Mouse (Mus musculus) spleen, postnatal 4 days (tissue): ENCODE results near the gene Atp8b4.
"Not testable (repeated sequence)": the region's sequence is repeated elsewhere in the genome, so short reads cannot be mapped to it uniquely, and the experiment has no call there.

Experiments used
- DNase-seq, 2 experiments: peaks; one replicate each; pipeline ENCODE4 v3.0.0; 2022; ENCODE audit warnings: low spot score in 2 of 2

Atp8b4 gene

DNA sequence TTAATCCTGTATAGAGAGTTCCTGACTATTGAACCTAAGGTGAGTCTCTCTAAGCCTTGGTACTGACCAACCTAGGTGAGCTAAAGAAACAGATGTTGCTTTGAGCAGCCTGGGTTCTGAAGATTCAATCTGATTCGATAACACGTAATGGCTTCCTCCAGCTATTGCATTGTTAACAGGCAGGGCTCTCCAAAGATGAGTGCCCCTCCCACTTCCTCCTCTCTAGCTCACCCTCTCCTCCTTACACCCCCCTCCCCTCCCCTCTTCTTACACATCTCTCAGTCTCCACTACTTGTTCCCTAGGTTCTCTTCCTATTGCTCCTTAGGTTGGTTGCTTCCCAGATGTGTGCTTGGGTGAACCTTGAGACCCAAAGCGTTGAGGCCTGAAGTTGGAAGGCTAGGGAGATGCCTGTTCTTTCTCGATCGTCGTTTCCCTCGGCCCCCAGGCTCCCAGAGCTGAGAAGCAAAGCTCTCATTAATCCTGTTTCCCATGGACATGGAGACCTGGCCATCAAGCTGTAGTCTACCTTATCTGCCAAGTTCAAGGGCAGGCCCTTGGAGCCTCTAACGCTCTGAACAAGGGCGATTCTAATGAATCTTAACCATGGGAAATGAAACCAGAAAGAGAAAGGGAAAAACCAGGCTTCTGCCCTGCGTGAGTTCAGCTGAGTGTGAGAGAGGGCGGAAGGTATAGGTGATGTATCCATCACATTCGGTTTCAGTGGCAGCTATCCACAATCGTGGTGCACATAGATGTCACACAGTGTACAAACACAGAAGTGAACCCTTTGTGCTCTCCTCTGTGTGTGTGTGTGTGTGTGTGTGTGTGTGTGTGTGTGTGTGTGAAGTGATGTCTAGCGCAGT, 4.4 kb downstream of the Atp8b4 start:
- DNase-seq: no peak

DNA sequence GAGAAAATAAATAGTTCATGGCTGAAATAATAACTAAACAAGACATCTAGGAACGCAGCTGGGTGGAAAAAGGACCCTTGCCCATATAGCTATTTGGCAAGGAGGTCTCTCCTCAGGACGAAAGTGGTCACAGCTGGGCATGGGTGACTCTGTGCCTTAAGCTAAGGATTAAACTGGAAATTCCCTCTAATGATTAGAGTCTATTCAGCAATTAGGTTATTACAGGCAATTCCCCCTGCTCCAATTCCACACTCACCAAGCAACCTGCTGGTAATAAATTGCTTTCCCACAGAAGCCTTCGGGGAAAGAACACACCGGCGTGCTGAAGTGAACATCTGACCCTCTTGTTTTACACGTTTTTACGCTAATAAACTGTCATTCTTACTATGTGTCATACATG, 5.2 kb downstream of the Atp8b4 start:
- no peak for DNase-seq

DNA sequence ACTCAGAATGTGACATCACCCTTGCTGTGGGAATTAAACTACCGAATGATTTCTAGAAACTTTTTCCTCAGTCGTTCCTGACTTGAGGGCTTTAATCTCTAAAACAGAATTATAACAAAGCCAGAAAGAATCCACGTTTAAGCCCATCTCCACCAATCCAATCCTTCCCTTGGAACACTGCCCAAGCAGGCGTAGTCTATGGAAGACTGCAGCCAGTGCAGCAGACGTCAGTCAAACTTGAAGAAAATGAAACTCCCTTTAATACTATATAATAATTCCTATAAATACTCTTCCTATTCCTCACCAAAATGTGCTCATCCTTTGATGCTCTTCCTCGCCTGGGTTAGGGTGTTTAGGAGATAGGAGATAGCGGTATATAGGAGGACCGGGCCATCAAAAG, 7.2 kb downstream of the Atp8b4 start:
- DNase-seq: no peak

DNA sequence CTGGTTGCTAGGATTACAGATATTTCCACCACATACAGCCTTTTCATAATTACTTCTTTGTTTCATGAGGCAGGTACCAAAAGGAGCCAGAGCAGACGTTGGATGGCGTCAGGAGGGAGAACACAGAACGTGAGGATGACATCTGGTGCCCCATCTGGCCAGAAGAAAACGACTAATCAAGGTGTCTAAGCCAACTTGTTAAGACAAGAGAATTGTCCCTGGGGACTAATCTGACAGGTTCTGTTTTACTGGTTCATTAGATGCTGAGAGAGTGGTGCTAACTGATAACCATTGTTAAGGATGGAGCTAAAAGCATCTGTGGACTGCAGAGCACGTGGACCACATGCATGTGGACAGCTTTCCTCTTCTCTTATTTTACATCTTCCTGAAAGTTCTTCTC, 7.8 kb downstream of the Atp8b4 start:
- no peak for DNase-seq

DNA sequence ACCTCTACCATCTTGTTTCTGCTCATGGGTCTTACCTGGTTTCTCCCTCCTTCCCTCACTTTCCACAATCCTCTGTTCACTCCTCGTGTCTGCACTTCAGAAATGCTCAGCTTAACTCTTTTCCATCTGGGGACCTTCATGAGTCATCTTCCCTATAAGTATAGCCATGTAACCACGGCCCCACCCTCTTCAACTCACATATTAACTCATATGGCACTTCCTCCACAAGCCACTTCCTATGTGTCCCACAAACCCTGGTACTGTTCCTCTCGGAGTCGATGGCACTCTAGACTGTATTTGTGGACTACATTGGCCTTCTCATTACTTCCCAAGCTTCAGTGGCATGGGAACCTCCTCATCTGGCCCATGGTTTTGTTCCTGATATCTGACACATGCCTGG, 9.0 kb downstream of the Atp8b4 start:
- DNase-seq: no peak

DNA sequence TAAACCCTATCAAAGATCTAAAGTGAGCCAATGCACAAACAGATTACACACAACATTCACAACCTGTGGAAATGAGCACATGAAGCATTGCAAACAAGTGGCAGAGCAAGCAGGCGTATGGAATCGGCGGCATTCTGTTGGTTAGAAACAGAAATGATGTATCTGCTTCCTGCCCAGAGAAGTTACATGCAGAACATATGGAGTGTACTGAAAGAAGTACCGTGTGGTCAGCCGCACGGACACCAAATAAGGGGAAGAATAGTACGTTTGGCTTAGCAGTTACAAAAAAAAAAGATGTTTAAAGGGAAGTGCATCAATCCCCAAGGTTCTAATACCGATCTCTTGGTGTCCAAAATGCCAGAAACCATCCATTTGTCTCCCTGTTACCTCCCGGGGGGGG, 9.9 kb downstream of the Atp8b4 start:
- DNase-seq: no peak

DNA sequence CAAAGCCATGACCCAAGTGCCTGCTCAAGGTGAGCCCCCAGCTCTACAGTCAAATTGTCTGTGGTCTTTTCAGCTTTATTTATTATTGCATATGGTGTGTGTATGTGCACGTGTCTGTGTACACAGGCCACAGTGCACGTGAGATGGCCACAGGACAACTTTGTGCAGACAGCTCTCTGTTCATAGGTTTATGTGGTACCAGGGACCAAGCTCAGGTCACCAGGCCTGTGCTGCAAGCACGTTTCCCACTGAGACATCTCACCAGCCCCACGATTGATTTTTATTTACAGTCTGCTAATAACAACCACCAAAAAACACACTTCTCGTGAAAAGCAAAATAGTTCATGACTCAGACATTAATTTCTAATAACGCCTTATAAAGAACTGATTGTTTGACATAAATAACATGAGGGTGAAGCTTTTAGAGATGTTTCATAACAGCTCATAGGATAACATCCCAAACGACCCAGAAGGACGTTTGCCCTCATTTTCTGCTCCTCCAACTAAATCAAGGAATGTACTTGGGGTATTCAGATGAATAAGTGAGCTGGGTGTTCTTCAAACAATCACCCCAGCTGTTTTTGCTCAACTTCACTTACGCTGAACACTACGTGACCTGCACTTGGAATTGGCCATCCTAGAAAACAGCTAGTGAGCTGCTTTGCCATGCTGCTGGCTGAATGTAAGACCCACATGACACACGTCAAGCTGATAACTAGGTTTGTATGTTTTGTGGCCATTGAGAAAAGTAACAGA, 15.0 kb downstream of the Atp8b4 start:
- no peak for DNase-seq

DNA sequence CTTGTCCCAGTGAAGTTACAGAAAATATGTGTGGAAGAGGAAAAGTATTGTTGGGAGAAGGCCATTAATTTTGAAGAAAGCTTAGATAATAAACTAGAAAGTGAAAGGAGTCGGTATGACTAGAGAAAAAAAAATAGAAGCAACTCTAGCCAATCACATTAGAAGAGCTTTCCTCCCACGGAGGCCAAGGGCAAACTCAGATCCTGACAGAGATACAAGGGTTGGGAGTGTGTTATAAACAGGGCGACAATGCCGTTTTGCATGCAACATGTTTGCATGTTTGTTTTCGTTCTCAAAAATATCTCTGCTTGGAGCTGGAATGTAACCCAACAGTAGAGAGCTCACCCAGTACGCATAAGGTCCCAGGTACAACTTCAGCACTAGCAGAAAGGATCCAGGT, 17.1 kb downstream of the Atp8b4 start:
- DNase-seq: no peak

DNA sequence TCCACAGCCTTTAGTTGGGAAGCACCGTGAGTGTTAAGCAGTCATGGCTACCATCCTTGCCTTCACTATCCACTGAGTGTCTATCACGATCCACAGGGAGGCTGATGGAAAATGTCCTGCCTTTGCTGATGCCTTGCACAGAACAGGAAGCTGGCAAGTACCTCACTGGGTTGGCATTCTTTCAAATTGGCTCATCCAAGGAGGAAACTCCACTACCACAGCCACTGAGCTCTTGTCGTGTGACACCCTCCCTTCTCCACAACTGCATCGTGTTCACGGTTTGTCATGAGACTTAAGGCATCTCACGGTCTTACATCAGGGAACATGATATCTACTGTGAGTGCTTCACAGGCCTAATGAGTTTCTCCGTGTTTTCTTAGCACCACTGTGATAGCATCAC, 22.9 kb downstream of the Atp8b4 start:
- DNase-seq: no peak

DNA sequence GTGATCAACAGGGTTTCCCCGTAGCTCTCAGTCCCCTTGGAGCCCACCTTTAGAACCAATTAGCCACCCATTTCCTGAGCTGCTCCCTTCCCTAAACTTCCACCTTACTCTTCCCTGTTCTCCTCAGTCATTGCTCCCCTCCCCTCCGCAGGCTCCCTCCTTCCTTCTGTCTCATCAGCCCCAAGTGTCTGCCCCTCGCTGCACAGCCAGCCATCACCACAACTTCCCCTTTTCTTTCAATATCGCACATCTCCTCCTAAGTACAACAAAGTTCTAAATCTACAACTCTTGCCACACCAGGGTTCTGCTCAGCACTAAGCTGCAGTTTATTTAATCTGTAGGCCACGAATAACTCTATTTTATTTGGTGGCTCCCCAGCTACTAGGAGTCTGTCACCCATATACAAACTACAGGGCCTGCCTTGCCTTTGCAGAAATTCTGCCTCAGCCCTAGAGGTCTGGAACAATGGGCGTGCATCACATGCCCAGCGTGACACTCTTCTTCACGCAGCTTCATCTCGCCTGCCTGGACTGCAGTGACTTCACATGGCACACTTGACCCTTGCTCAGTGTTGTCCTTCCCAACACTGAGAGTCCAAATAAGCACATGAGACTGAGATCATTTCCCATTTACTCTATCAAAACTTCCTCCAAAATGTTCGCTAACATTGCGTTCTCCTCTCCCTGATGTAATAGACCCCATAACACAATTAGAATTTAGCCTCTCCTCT, 24.6 kb downstream of the Atp8b4 start:
- peak in 1 of 2 experiments; percentile 17 for DNase-seq

DNA sequence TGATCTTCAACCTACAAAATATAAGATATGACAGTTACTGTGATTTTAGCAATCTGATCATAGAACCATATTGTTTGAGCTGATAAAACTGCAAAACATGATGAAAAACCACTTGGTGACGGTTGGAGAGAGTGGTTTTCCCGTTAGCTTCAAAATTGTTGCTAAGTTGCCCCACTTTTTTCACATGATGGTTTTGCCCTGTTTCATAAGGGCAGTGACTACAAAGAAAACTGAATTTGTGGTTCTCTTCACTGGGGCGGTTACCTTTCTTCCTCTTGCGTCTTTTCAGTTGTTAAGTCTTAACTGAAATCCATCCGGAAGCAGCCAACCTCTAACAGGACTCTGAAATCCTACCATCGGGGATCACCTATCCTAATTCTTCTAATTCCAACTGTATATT, 26.5 kb downstream of the Atp8b4 start:
- DNase-seq: no peak

DNA sequence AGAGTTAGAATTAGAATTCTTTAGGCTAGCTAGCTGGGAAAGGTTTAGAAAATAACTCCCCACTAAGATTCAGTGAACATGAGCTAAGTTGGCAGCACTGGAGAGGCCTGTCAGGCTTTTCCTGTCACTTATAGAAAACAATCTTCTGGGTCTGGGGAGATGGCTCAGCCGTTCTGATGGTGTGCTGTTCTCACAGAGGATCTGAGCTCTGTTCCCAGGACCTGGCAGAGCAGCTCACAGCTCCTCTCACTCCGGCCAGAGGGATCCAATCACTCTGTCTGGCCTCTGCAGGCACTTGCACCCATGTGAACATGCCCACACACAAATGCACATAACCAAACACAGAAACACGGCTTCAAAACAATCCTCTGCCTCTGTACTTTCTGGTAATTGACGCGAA, 27.6 kb downstream of the Atp8b4 start:
- no peak for DNase-seq

DNA sequence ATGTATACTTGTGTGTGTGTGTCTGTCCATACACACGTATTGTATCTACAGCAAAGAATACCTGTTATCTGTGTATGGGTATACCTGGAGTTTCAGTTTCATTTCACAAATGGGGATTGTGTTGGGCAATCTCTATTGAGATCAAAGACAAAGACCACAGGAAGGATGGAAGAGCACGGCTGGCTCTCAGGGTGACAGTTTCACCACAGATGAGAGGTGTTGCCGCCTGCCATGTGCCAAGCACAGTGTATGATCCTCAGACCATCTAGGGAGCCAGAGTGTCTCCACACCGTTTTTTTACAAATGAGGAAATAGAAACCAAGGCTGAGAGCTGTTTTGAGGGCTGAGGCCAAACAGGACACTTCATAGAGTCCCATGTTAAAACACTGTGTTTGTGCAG, 32.7 kb downstream of the Atp8b4 start:
- DNase-seq: no peak

DNA sequence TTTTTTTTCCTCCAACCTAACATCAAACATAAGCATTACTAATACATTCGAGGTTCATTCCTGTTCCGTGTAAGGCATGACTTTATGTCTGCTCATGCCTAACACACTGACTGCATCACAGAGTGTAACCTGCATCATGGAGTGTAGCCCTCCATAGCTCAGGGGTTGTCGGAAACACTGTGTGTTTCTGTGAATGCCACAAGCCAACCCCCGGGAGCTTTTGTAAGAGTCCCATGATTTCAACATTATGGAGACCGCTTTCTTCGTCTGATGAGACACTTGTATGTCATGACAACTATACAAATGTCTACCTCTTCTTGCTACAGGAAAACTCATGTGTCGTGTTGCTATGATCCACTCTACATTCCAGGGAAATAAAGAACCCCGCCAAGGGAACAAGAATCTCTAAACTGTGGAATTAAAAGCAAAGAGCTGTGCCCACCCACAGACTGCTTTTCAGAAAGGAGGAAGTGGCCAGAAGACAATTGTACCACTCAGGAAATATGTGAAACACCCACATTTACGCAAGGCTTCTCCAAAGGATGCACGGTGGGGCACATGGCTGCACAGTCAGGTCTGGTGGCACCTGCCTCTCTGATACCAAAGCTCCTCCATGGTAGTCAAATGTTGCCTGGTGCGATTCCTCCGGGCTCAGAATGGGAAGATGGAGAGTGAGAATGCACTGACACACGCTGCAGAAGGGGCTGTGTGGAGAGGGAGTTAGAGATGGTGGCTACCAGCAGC, 33.9 kb downstream of the Atp8b4 start:
- peak; percentile 26 to 64 for DNase-seq

DNA sequence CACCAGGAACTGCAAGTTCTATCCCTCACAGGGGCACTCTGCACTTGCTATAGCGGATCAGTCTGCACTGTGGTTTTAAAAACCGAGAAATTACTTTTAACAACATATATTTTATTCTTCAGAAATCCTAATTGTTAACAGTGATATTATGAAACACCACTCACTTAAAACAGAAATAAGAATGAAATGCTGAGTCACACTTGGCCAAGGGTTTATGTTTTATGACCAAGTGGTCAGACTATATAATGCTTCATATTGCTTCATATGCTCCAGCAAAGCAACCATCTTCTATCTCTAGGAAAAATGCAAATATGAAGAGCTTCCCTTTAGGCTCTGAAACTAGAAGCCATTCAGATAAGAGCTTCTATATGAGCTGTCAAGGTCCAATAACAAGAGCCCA, 41.8 kb downstream of the Atp8b4 start:
- DNase-seq: no peak

DNA sequence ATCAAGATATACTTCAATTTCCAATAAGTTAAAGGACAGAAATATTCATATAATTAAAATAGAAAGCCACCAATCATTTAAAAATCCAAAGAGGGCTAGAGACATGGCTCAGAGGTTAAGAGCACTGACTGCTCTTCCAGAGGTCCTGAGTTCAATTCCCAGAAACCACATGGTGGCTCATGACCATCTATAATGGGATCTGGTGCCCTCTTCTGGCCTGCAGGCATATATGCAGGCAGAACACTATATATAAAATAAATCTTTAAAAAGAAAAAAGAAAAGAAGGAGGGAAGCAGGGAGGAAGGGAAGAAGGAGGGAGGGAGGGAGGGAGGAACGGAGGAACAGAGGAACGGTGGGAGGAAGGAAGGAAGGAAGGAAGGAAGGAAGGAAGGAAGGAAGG, 42.7 kb downstream of the Atp8b4 start:
- not testable (repeated sequence) for DNase-seq

DNA sequence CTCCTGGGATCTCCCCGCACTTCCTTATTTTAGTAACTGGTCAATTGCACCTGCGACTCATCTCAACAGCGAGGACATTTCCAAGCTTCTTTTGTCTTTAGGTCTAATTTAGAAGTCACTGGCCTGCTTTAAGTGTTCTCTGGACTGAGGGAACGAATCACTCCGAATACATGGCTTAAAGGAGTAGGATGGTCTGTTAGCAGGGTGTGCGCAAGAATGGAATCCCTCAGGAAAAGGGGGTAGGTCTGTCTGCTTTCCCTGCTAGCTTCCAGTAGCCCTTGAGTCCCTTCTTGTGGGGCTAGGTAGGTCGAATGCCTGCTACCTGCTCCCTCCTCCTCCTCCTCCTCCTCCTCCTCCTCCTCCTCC, 49.6 kb downstream of the Atp8b4 start:
- DNase-seq: no peak

DNA sequence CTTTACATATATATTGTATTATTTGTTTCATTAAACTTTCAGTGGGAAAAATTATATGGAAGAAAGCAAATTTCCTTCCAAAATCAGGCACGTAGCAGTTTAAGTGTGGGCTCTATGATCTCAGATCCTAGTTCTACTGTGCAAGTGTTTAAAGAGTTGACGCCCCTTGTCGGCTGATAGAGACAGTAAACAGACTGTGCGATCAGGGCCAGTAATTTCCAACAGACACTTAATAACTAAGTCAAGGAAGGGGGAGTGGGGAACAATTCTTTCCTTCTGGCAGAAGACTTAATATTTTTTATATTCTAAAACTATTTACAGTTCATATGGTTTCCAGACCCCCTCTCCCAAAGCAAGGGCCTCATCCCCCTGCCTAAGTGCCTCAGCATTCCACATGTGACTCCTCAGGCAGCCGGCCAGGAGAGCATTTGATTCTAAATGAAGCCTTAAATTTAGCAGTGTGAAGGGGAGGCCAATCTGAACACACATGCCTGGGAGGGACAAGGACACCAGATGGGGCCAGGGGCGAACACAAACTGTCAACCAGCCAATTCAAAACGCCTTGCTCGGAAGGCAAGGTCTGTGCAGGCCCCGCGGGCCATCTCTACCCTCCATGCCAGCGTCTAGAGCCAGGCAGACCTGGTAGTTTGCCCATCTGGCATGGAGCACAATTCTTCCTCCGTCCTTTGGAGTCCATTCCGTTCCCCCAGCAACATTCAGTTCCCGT, 50.1 kb downstream of the Atp8b4 start:
- DNase-seq: no peak

DNA sequence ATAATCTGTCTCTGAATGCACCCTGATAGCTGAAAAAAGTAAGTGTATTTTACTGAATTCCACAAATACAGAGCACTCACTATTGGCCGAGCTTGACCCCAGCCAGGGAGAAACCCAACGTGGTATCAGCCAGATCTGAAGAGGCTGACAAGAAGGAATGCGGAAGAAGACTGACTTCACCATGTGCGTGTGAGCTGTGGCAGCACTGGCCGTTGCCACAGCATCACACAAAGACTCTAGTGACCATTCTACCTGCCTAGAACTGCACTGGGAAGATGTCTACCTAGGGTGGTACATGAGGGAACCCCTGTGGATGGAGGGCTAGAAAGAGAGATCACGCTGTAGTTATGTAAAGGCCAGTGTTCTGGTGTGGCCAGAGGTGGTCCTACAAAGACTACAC, 55.4 kb downstream of the Atp8b4 start:
- DNase-seq: no peak

DNA sequence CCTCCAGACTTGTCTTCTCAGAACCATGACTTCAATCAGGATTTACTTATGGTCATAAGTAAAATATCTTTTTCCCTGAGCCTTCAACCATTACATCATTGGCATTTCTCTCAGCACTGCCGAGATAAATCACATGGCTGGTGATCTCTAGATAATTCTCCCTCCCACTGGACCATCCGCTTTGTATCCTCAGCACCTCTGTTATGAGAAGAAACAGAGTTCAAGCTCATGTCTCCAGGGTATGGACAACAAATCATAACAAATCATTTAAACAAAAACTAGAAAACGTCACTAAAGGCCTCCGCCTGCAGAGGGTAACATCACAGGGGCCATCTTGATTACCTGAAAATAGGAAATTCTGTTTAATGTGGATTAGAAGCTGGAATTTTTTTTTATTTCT, 58.9 kb downstream of the Atp8b4 start:
- no peak for DNase-seq

DNA sequence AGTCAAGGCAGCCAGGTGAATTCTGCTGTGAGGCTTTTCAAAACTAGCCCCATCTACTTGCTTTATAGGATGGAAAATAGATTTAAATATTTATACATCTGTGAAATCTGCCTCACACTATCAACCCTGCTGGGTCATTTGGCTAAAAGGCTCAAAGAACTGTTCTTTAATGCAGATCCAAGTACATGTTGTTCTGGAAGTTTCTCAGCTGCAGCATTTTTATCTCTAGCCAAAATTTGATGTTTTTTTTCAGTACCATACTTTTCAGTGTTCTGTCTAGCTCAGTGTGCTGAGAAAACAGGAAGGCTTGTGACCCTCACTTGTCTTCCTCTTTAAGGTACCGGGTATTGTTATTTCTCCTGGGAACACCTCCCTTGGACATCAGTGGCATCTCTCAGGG, 65.8 kb downstream of the Atp8b4 start:
- DNase-seq: no peak
